Mouse (Mus musculus) cerebellum, adult 2 months (tissue): Measurements from ENCODE around the gene Fbxo36. TPM values are rescaled to one million over a fixed set of nuclear protein-coding genes. Genes with fewer than 3 reads are reported as not detected.

Source experiments
- DNase-seq, 2 experiments: peaks; one replicate each; pipeline ENCODE4 v3.0.0; 2021
- H3K27ac ChIP-seq: fragments of 200-500 bp; 2 replicates; pipeline ENCODE4 v1.5.1; 2012; ENCODE audit warnings: low read length, control low read depth, inconsistent platforms; ENCODE audit not compliant: insufficient read depth
- H3K27me3 ChIP-seq: fragments of 200-500 bp; 2 replicates; pipeline ENCODE4 v1.6.1; 2012; ENCODE audit warnings: inconsistent platforms, mild to moderate bottlenecking, low read length, moderate library complexity; ENCODE audit not compliant: control insufficient read depth, insufficient read depth
- H3K4me1 ChIP-seq: fragments of 200-500 bp; 2 replicates; pipeline ENCODE4 v1.6.1; 2011; ENCODE audit warnings: low read length; ENCODE audit not compliant: control insufficient read depth, insufficient read depth
- H3K4me3 ChIP-seq: fragments of 200-500 bp; replicated peaks from 2 replicates; pipeline ENCODE3; 2011; ENCODE audit warnings: mild to moderate bottlenecking, low read depth, low read length, control low read depth; ENCODE audit not compliant: insufficient read depth
- CTCF ChIP-seq: fragments of 200-500 bp; IDR thresholded peaks from 2 replicates; pipeline ENCODE4 v1.5.1; 2011; ENCODE audit warnings: low read depth, mild to moderate bottlenecking, control low read depth, low read length, moderate library complexity, borderline replicate concordance; ENCODE audit not compliant: insufficient read depth
- POLR2A ChIP-seq: fragments of 200-500 bp; IDR thresholded peaks from 2 replicates; pipeline ENCODE4 v1.6.1; 2011; ENCODE audit warnings: low read length, control low read depth, borderline replicate concordance; ENCODE audit not compliant: insufficient read depth
- WGBS: fragments of 180-500 bp; shearing (Covaris S2); methylation state at CpG from one replicate; pipeline ENCODE4 v1.1.7; 2018; 5-methylcytosine and 5-hydroxymethylcytosine counted together
- polyA plus RNA-seq: library from polyadenylated mRNA; depleted of rRNA; stranded (reverse); fragments of >200 nt; gene quantifications from 2 replicates; pipeline ENCODE4 v1.2.3, GENCODE M21; 2012

The Fbxo36 gene
- polyA plus RNA-seq, 1 experiment, result 8.5 TPM

DNA sequence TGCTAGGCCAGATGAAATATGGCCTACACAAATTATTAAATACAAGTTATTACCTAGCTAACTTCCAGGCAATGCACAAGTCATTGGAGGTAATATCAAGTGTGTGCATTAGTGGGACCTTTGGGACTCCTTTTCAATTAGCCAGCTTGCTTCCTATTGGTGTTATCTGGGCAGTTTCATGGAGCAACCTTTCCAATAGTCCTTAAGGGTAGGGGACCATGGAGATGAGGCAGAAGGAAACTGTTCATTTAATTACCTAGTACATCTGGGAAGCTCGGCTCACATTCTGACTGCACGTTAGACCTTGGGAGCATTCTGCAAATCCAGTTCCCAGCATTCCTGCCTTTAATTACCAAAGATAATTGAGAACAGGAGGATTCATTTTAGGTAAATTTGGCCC is 64.8 kb downstream of the Fbxo36 start:
- DNase-seq, result no peak
- Histone ChIP-seq H3K4me3 (no peak overlapping the region), H3K27ac (no peak overlapping the region), H3K4me1 (no peaks in the 10 kb centered on the region), H3K27me3 (no peaks in the 10 kb centered on the region)
- 90% methylated on average over 2 of the region's 2 CpGs for WGBS
- TF ChIP-seq CTCF, result no peak
- TF ChIP-seq POLR2A, result no peak

GRCm38 (mm10) chr1:84910177-84910804 is 70.7 kb downstream of the Fbxo36 start:
- Histone ChIP-seq H3K27ac (no peak overlapping the region), H3K27me3 (no peaks in the 10 kb centered on the region), H3K4me1 (no peaks in the 10 kb centered on the region), H3K4me3 (no peak overlapping the region)
- 49% methylated on average over 8 of the region's 8 CpGs for WGBS
- DNase-seq, result no peak
- TF ChIP-seq CTCF, result no peak
- no peak for TF ChIP-seq POLR2A

DNA sequence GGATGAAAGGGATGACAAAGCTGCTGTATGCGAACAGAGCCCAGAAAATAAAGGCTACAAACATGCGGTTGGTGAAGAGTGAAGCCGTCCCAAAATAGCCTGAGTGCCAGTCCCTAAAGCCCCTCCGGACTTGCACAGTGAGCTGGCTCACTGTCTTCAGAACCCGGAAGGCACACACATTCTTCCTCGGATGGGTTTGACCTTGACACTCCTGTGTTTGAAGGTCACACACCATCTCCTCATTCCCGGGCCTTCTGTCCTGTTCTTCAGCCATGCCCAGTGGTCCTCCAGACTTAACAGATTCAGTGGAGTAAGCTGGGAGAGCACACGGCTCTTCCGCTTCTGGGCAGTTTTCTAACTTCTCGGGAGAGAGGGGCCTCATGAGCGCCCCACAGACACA is 72.9 kb downstream of the Fbxo36 start:
- WGBS, result 94% methylated on average over 11 of the region's 11 CpGs
- Histone ChIP-seq H3K4me3 (no peak overlapping the region), H3K4me1 (no peaks in the 10 kb centered on the region), H3K27me3 (no peaks in the 10 kb centered on the region), H3K27ac (no peak overlapping the region)
- DNase-seq, result no peak
- TF ChIP-seq POLR2A (no peak), CTCF (no peak)

GRCm38 (mm10) chr1:84915010-84915409 is 75.4 kb downstream of the Fbxo36 start:
- Histone ChIP-seq H3K27me3 (no peaks in the 10 kb centered on the region), H3K4me3 (no peak overlapping the region), H3K4me1 (no peaks in the 10 kb centered on the region), H3K27ac (no peak overlapping the region)
- WGBS, result 92% methylated on average over 4 of the region's 4 CpGs
- DNase-seq, result no peak
- no peak for TF ChIP-seq POLR2A
- no peak for TF ChIP-seq CTCF

GRCm38 (mm10) chr1:84918865-84919264 is 79.2 kb downstream of the Fbxo36 start:
- no peak for TF ChIP-seq CTCF
- no peak for TF ChIP-seq POLR2A

GRCm38 (mm10) chr1:84923432-84923831 is 83.8 kb downstream of the Fbxo36 start:
- DNase-seq, result no peak

More at GRCm38 (mm10) chr1:84918865-84919264, 79.2 kb downstream of the Fbxo36 start:
- Histone ChIP-seq H3K27ac (no peak overlapping the region), H3K4me3 (no peak overlapping the region), H3K4me1 (no peaks in the 10 kb centered on the region), H3K27me3 (no peaks in the 10 kb centered on the region)
- WGBS, result 98% methylated on average over 3 of the region's 3 CpGs
- no peak for DNase-seq

DNA sequence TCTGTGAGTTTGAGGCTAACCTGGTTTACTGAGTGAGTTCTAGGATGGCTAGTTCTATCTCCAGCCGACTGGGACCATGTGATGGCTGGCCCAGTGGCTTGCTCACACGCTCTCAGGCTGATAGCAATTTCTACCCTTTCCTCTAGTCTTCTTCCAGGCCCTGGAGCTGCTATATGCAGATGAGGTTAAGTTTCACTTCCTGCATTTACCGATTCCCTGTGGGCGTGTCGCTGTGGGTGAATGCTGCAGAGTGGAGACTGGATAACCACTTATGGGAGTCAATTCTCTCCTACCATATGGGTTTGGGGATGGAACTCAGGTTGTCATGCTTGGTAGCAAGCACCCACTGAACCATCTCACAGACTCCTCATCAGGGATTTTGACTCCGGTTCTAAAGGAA is 84.5 kb downstream of the Fbxo36 start:
- Histone ChIP-seq H3K4me1 (no peaks in the 10 kb centered on the region; the same call in 1 of the 2 replicates), H3K4me3 (no peak overlapping the region), H3K27me3 (no peaks in the 10 kb centered on the region), H3K27ac (no peak overlapping the region)
- DNase-seq, result no peak
- 86% methylated on average over 6 of the region's 6 CpGs for WGBS
- no peak for TF ChIP-seq POLR2A
- no peak for TF ChIP-seq CTCF

More at GRCm38 (mm10) chr1:84923432-84923831, 83.8 kb downstream of the Fbxo36 start:
- 89% methylated on average over 2 of the region's 2 CpGs for WGBS
- Histone ChIP-seq H3K4me1 (no peaks in the 10 kb centered on the region; the same call in 1 of the 2 replicates), H3K27ac (no peak overlapping the region), H3K4me3 (no peak overlapping the region), H3K27me3 (no peaks in the 10 kb centered on the region)
- no peak for TF ChIP-seq CTCF
- TF ChIP-seq POLR2A, result no peak

DNA sequence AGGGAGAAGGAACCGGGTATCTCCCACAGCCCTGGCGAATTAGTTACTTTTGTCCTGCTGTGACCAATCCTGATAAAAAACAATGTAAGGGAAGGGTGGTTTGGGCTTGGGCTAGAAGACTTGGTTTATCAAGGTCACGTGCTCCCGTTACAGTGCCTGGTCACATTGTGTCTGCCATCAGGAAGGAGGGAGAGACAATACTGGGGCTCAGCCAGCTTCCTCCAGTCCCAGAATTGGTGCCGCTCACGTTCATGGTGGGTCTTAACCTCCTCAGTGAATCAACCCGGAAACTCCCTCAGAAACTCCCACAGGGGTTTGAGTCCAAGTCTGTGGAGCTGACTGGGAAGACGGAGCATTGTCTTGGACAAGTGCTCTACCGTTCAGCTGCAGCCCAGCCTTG is 86.0 kb downstream of the Fbxo36 start:
- Histone ChIP-seq H3K4me3 (no peak overlapping the region), H3K4me1 (no peaks in the 10 kb centered on the region; the same call in 1 of the 2 replicates), H3K27ac (no peak overlapping the region), H3K27me3 (no peaks in the 10 kb centered on the region)
- 71% methylated on average over 9 of the region's 9 CpGs for WGBS
- no peak for DNase-seq
- TF ChIP-seq POLR2A (no peak), CTCF (no peak)

GRCm38 (mm10) chr1:84933472-84934150 is 94.0 kb downstream of the Fbxo36 start:
- H3K4me1 ChIP-seq, result peaks cover 5% of the 10 kb centered on the region; the same call in 1 of the 2 replicates
- DNase-seq, result peak; percentile 80 to 88
- peak overlapping the region; percentile 69 for H3K4me3 ChIP-seq
- WGBS, result 11% methylated on average over 22 of the region's 22 CpGs
- TF ChIP-seq CTCF (peak; percentile 80), POLR2A (no peak)
- no peak overlapping the region for H3K27ac ChIP-seq
- no peaks in the 10 kb centered on the region for H3K27me3 ChIP-seq
